Mouse (Mus musculus): ENCODE measurements around the gene Ccdc115. TPM values are rescaled to one million over a fixed set of nuclear protein-coding genes. Genes with fewer than 3 reads are reported as not detected.

Gene Ccdc115
- total RNA-seq, 2 experiments from 2014 or later: 16.7 to 18.7 TPM

- intact Hi-C loops (cut with DNase I): no loop called here
- no peak for DNase-seq (ENCODE audit: low spot score in 2 of 2)
Observed at GRCm38 (mm10) chr1:34387346-34388327, 51.8 kb downstream of the Ccdc115 start.

Small RNAs within 50 kb of the gene (microRNA-seq; reads per million reads assigned to microRNA genes)
- 0.53 to 1.7 reads per million in 2 experiments for gene Mir5103

Other genes starting within 250 kb of the Ccdc115 start
- gene Imp4, start 179 bp upstream of the Ccdc115 start, total RNA-seq (2021): 10 to 100 TPM; 31.5 to 32.4 TPM
- 1 to 10 TPM; 2.5 to 4.7 TPM for gene Ptpn18, start 20.1 kb upstream of the Ccdc115 start, total RNA-seq (2021)
- gene Prss39, start 58.7 kb upstream of the Ccdc115 start, total RNA-seq (2021): not detected
- not detected for gene Cfc1, start 96.0 kb upstream of the Ccdc115 start, total RNA-seq (2021)
- not detected for gene Prss40, start 121.3 kb upstream of the Ccdc115 start, total RNA-seq (2021)
- 10 to 100 TPM; 26.4 to 29.2 TPM for gene Amer3, start 140.0 kb upstream of the Ccdc115 start, total RNA-seq (2021)